Mouse (Mus musculus) cerebellum, adult 11-12 months (tissue): Measurements from ENCODE around the gene Pcolce.

Experiments used
- DNase-seq: peaks from one replicate; pipeline ENCODE4 v3.0.0; 2022

The Pcolce gene

DNA sequence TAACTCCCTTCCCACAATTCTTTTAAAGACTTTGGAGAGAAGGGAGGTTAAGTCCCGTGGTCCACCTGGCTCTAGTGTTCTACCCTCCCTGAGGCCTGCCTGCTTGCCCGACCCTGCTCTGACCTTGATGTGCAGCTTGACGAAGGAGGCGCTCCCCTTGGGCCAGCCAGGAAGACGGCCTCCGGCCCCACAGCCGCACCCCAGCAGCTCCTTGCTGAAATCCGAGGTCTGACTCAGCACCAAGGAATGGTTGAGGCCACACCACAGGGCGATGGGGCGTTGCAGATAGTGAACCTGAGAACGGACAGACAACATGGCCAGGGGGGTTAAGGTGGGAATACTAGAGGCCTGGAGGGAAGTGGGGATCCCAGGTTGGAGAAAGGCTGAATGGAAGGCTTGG is at the start of gene Pcolce:
Gene Pcolce (minus strand): TSS at position 235 of the 400 bp plus-strand sequence.
- DNase-seq, result no peak

- DNase-seq, result no peak
Observed at GRCm38 (mm10) chr5:137663057-137663456, 49.5 kb upstream of the Pcolce start.

DNA sequence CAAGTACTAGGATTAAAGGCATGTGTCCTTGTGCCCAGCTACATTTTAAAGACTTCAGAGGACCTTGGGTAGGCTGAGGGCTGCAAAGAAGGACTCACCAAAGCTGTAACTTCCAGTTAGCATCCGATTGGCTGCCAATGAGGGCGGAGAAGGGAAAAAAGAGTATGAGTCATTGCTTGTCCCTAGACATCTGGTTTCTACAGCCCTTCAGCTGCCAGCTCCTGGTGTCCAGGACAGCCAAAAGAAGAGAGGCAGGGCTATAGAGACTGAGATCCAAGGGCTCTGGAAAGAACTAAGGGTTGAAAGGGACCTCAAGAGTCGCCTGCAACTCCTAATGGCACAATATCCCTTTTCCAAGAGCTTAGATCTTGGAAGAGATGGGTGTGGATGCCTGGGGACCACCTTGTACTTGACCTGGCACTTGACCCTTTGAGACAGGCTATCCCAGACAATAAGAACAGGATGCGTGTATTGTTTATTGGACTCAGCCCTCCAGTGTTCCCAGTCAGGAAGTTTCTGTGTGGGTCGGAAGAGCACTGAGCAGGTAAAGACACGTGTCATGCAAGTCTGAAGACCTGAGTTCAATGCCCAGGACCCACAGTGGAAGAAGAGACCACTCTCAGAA is 46.6 kb upstream of the Pcolce start:
- no peak for DNase-seq

- peak; percentile 76 for DNase-seq
Observed at GRCm38 (mm10) chr5:137656977-137657376, 43.4 kb upstream of the Pcolce start.

- DNase-seq, result no peak
Observed at GRCm38 (mm10) chr5:137654746-137655145, 41.2 kb upstream of the Pcolce start.

GRCm38 (mm10) chr5:137653366-137653765 is 39.8 kb upstream of the Pcolce start:
- DNase-seq, result no peak

DNA sequence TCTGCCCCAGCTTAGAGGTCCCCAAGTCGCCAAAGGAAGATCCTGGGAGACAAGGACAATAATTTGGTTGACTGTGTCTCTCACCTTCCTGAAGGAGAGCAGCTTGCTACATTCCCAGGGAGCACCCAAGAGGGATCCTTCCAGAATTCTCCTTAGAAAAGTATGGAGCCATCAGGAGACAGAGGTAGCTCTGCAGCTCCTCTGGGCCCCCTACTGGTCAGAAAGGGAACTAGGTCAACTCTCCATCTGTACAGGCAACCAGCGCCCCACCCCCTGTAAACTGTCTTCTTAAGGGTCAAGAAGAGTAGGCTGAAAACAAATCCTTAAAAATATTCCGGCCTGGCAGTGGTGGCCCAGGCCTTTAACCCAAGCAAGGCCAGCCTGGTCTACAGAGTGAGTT is 38.9 kb upstream of the Pcolce start:
- DNase-seq, result peak; percentile 77

GRCm38 (mm10) chr5:137649669-137650571 is 36.3 kb upstream of the Pcolce start:
- no peak for DNase-seq

GRCm38 (mm10) chr5:137649251-137649650 is 35.7 kb upstream of the Pcolce start:
- DNase-seq, result no peak

DNA sequence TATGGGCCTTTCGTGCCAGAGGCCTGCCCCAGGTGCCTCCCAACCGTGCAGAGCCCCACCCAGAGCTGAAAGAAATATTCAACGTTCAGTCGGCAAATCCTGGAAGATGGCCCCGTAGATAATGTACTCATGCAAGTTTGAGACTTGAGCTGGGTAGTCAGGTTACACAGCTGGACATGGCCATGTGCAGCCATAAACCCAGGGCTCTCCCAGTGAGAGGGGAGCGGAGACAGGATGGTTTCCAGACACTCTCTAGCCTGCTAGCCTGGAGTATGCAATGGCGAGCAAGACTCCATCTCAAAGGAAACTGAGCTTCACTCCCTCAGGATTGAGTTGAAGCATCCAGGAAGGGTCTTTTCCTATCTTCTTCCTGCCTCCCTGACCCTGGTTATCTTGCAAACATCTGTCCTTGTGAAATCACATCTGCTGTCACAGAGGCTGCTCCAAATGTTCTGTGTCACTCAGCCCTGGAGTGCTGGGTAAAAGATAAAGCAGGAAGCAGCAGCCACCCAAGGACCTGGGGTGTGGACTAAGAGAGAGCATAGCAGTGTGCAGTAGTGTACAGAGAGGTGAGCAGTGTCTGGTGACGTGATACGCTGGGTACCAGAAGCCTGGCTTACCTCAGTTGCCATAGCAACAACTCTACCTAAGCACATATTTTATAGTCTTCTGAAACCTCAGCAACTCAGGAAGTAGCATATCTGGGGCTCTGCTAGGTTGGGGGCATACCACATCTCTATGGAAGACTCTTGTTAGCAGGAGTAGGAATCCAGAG is 34.4 kb upstream of the Pcolce start:
- no peak for DNase-seq

- DNase-seq, result no peak
Observed at GRCm38 (mm10) chr5:137645652-137646091, 32.1 kb upstream of the Pcolce start, which contains the start of gene Irs3. Gene Irs3 (minus strand): TSS chr5:137645714.

GRCm38 (mm10) chr5:137645091-137645651 is 31.6 kb upstream of the Pcolce start:
- DNase-seq, result no peak

GRCm38 (mm10) chr5:137644484-137644883 is 30.9 kb upstream of the Pcolce start:
- no peak for DNase-seq

- no peak for DNase-seq
Observed at GRCm38 (mm10) chr5:137642886-137643285, 29.3 kb upstream of the Pcolce start.

GRCm38 (mm10) chr5:137641054-137641453 is 27.5 kb upstream of the Pcolce start, which contains the start of gene Sap25:
Gene Sap25 (plus strand): TSS chr5:137641334.
- DNase-seq, result no peak

GRCm38 (mm10) chr5:137639472-137639871 is 25.9 kb upstream of the Pcolce start:
- DNase-seq, result no peak

DNA sequence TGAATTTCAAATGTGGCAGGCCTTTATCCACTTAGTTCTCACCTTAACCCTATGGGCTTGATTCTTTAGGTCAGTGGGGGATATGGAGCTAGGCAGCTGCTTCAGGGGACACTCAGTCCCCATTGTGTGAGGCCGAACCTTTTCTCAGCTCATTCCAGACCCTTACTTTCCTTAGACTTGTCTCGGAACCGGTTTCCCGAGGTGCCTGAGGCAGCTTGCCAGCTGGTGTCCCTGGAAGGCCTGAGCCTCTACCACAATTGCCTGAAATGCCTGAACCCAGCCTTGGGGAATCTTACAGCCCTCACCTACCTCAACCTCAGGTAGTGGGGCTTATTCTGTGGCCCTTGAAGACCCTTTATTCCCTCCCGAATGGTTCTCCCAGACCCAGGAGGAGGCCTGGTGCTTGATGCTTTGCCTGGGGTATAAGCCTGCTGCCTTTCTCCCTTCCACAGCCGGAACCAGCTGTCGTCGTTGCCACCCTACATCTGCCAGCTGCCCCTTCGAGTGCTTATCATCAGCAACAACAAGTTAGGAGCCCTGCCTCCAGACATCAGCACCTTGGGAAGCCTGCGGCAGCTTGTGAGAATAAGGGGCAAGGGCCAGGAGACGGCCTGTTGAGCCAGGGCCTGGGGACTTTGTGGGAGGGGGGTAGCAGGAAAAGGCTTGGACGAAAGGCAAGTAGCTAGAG is 20.0 kb upstream of the Pcolce start:
- DNase-seq, result no peak

GRCm38 (mm10) chr5:137631591-137631990 is 18.0 kb upstream of the Pcolce start:
- DNase-seq, result no peak

DNA sequence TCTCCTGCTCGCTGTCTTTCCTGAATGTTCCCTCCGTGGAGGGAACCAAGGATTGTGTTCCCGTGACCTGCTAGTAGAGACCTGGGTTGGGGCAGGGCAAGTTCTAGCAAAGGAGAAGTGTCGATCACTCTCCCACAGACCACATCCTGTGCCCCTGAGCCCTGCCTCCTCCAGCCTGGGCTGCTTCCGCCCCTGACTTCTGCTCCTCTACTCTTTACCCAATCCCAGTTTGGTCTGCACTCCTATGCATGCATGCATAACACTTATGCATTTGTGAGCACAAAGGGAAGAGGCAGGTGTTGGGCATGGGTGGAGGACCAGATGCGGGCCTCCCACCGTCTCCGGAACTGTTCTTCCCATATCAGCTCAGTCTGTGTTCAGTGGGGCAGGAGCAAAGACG is 17.6 kb upstream of the Pcolce start:
- no peak for DNase-seq

- peak; percentile 43 for DNase-seq
Observed at GRCm38 (mm10) chr5:137630602-137631001, 17.0 kb upstream of the Pcolce start.

DNA sequence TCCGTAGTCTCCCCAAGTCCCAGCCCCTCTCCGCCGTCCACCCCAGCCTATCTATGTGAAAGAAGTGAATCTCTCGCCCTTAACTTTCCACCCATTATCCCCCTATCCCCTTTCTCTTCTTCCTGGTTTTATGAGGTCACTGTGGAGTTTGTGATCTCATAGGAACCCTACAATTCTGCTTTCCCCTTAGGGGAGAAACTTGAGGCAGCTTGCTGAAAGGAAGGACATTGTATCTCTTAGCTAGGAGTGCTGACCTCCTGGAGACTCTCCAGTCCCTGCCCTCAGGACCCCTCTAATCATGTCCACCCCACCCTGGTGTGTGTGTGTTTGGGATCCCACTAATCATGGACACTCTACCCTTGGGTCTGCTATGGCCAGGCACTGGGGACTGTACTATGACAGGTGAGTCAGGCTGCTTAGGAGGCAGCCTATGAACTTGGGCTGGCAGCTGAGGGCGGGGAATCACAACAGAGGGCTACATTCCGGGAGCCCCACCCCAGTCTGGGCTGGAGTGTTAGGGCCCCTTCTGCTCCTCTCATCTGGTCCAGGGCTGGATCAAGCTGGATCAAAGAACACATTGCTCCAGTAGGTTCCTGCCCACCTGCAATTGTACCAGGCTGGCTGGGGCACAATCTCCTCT is 16.4 kb upstream of the Pcolce start:
- DNase-seq, result peak; percentile 45

GRCm38 (mm10) chr5:137629306-137629721 is 15.7 kb upstream of the Pcolce start:
- DNase-seq, result no peak
